Mouse (Mus musculus): ENCODE results near the gene Foxred2. TPM values are rescaled to one million over a fixed set of nuclear protein-coding genes. Genes with fewer than 3 reads are reported as not detected.

Foxred2 gene
- total and polyA plus RNA-seq, 3 experiments: 9.9 to 12.2 TPM; not detected in 1

DNA sequence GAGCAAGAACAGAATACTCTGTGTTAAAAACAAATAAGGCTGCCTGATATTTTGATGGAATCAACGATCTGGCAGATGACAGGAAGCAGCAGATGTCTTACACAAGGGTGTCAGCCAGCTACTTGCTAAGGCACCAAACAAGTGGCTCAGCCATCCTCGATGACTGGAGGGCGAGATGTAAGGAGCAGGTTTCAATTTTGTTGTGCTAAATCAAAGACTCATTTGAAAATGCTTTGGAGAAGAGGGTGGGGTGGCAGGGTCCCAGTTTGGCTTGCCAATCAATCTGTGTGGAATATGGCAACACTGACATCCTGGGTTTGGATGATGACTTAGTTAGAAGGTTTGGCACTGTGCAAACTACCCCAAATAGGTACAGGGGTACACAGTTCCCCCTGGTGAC is 15.0 kb downstream of the Foxred2 start:
- Histone ChIP-seq H3K4me3 (ENCODE audit: control insufficient read depth in 1 of 2, insufficient read depth in 1 of 2, low read depth in 2 of 2, low read length in 2 of 2) (no peak overlapping the region), H3K4me1 (ENCODE audit: control insufficient read depth in 1 of 2, insufficient read depth in 2 of 2, low read length in 2 of 2) (peaks cover 0 to 9% of the 10 kb centered on the region in 2 experiments; a peak in 3 of 4 replicates), H3K27me3 (ENCODE audit: control insufficient read depth in 1 of 2, insufficient read depth in 2 of 2, low read length in 2 of 2) (no peaks in the 10 kb centered on the region), H3K36me3 (ENCODE audit: control insufficient read depth in 1 of 2, insufficient read depth in 2 of 2, low read length in 2 of 2) (peaks cover 0 to 3% of the 10 kb centered on the region in 2 experiments; a peak in 2 of 4 replicates), H3K9me3 (replicated peaks; ENCODE audit: insufficient read depth, low read length) (no peaks in the 10 kb centered on the region), H3K9ac (ENCODE audit: control insufficient read depth, low read depth, low read length, poor library complexity, severe bottlenecking) (no peak overlapping the region), H3K79me2 (ENCODE audit: control insufficient read depth, insufficient read depth, low read length, poor library complexity) (no peaks in the 10 kb centered on the region), H3K27ac (ENCODE audit: control insufficient read depth, low read depth, low read length) (no peak overlapping the region)
- DNase-seq (ENCODE audit: low read depth, low spot score): no peak
- TF ChIP-seq ELF1 (IDR thresholded peaks at IDR 0.05; ENCODE audit: low read depth, low read length) (no peak), UBTF (IDR thresholded peaks at IDR 0.05; ENCODE audit: borderline replicate concordance, insufficient read depth, low read depth, low read length) (no peak), CHD2 (IDR thresholded peaks at IDR 0.05; ENCODE audit: low read length) (no peak), BHLHE40 (IDR thresholded peaks at IDR 0.05; ENCODE audit: borderline replicate concordance, low read depth, low read length) (no peak), MXI1 (IDR thresholded peaks at IDR 0.05; ENCODE audit: low read depth, low read length) (no peak), NELFE (IDR thresholded peaks at IDR 0.05; ENCODE audit: low read depth, low read length) (no peak), POLR2AphosphoS2 (IDR thresholded peaks at IDR 0.05; ENCODE audit: low read length) (no peak), MAFK (IDR thresholded peaks at IDR 0.05; ENCODE audit: borderline replicate concordance, low read depth, low read length) (no peak), CTCF (IDR thresholded peaks at IDR 0.05 in 2 of 3, conservative IDR thresholded peaks at IDR 0.05 in 1 of 3; ENCODE audit: control insufficient read depth in 1 of 3, insufficient read depth in 1 of 3, low read depth in 2 of 3, low read length in 3 of 3, poor library complexity in 1 of 3, severe bottlenecking in 1 of 3) (no peak), KAT2A (conservative IDR thresholded peaks at IDR 0.05; ENCODE audit: low read depth, low read length) (no peak), JUND (IDR thresholded peaks at IDR 0.05; ENCODE audit: low read depth, low read length) (no peak), MAZ (IDR thresholded peaks at IDR 0.05; ENCODE audit: low read depth, low read length) (no peak), ZMIZ1 (IDR thresholded peaks at IDR 0.05; ENCODE audit: low read depth, low read length) (no peak), TAL1 (IDR thresholded peaks at IDR 0.05; ENCODE audit: low read length) (no peak), GATA1 (IDR thresholded peaks at IDR 0.05; ENCODE audit: low read depth, low read length) (no peak), EP300 (IDR thresholded peaks at IDR 0.05; ENCODE audit: low read depth in 1 of 2, low read length in 2 of 2) (no peak)

DNA sequence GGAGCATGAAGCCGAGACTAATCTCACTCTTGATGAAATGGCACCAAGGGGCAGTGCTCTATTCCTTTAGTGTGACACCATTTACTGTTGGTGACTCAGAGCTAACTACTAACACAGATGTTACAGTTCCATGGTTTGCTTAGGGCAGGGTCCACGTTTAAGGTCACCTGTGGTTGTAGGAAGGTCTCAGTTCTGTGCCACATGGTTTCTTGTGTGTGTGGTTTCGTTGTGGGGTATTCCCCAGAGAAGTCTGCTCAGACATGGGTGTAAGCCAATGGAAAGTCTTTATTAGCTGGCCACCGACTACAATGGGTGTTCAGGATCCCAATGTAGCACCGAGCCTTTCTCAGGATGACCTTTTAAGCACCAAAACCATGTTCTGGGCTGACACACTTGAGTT is 18.0 kb downstream of the Foxred2 start:
- H3K9me3 ChIP-seq (replicated peaks; ENCODE audit: insufficient read depth, low read length): no peaks in the 10 kb centered on the region
- H3K27ac ChIP-seq (ENCODE audit: control insufficient read depth, low read depth, low read length): no peak overlapping the region
- no peak overlapping the region for H3K9ac ChIP-seq (ENCODE audit: control insufficient read depth, low read depth, low read length, poor library complexity, severe bottlenecking)
- no peak for DNase-seq (ENCODE audit: low read depth, low spot score)
- TF ChIP-seq MYB (IDR thresholded peaks at IDR 0.05; ENCODE audit: low read depth, low read length) (no peak), BHLHE40 (IDR thresholded peaks at IDR 0.05; ENCODE audit: borderline replicate concordance, low read depth, low read length) (no peak), SMC3 (IDR thresholded peaks at IDR 0.05; ENCODE audit: low read depth, low read length) (no peak), MAFK (IDR thresholded peaks at IDR 0.05; ENCODE audit: borderline replicate concordance, low read depth, low read length) (no peak), RAD21 (IDR thresholded peaks at IDR 0.05; ENCODE audit: low read depth, low read length) (no peak), MYC (IDR thresholded peaks at IDR 0.05; ENCODE audit: low read depth, low read length) (no peak), E2F4 (IDR thresholded peaks at IDR 0.05; ENCODE audit: borderline replicate concordance, low read depth, low read length) (no peak), ZNF384 (IDR thresholded peaks at IDR 0.05; ENCODE audit: low read depth, low read length) (no peak), GATA1 (IDR thresholded peaks at IDR 0.05; ENCODE audit: low read depth, low read length) (no peak), KAT2A (conservative IDR thresholded peaks at IDR 0.05; ENCODE audit: low read depth, low read length) (no peak), CHD1 (IDR thresholded peaks at IDR 0.05; ENCODE audit: low read depth, low read length) (no peak), MAZ (IDR thresholded peaks at IDR 0.05; ENCODE audit: low read depth, low read length) (no peak), TCF12 (IDR thresholded peaks at IDR 0.05; ENCODE audit: low read depth, low read length) (no peak), HCFC1 (IDR thresholded peaks at IDR 0.05; ENCODE audit: low read depth, low read length) (no peak), POLR2AphosphoS2 (IDR thresholded peaks at IDR 0.05; ENCODE audit: low read length) (no peak), CHD2 (IDR thresholded peaks at IDR 0.05; ENCODE audit: low read length) (no peak), GABPA (IDR thresholded peaks at IDR 0.05; ENCODE audit: low read depth, low read length) (no peak)
- H3K36me3 ChIP-seq (ENCODE audit: control insufficient read depth in 1 of 2, insufficient read depth in 2 of 2, low read length in 2 of 2): no peaks in the 10 kb centered on the region; a peak in 1 of 4 replicates
- H3K27me3 ChIP-seq (ENCODE audit: control insufficient read depth in 1 of 2, insufficient read depth in 2 of 2, low read length in 2 of 2): no peaks in the 10 kb centered on the region
- H3K79me2 ChIP-seq (ENCODE audit: control insufficient read depth, insufficient read depth, low read length, poor library complexity): no peaks in the 10 kb centered on the region
- H3K4me1 ChIP-seq (ENCODE audit: control insufficient read depth in 1 of 2, insufficient read depth in 2 of 2, low read length in 2 of 2): peaks cover 0 to 7% of the 10 kb centered on the region in 2 experiments; a peak in 2 of 4 replicates
- H3K4me3 ChIP-seq (ENCODE audit: control insufficient read depth in 1 of 2, insufficient read depth in 1 of 2, low read depth in 2 of 2, low read length in 2 of 2): no peak overlapping the region
